Mouse (Mus musculus): ENCODE measurements at regions not wholly inside any gene's neighbourhood (a gene's known extent, or its start where the extent isn't known, plus 50 kb on each side); places are given as distances from the start of the nearest gene placed in this dataset.

GRCm38 (mm10) chr8:96100817-96101216 is 212.5 kb upstream of the Got2 start:
- TF ChIP-seq CTCF (IDR thresholded peaks at IDR 0.05; ENCODE audit: control insufficient read depth, insufficient read depth, insufficient replicate concordance, low read depth, low read length) (no peak), POLR2A (IDR thresholded peaks at IDR 0.05; ENCODE audit: control insufficient read depth, low read depth, low read length) (no peak)
